Mouse (Mus musculus): ENCODE measurements at regions not wholly inside any gene's neighbourhood (a gene's known extent, or its start where the extent isn't known, plus 50 kb on each side); places are given as distances from the start of the nearest gene placed in this dataset.

DNA sequence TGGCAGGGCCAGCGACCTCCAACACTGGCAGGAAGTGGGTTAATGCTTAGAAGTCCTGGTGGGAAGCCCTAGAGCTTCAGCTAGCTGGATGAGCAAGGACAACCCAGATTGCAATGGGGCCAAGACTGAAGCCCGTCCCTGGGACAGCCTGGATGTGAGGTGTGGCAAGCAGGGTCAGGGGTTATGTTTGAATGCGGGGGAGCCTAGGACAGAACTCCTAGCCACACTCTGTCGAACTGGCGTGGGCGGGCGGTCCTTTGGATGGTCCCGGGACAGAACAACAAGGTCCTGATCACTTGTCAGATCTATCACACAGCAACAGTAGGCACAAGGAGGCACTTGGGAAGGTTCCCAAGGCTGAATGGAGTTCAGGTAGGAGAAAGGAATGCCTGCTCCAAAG, 101.1 kb upstream of the Ccnd1 start:
- DNase-seq (ENCODE audit: low spot score) = no peak

DNA sequence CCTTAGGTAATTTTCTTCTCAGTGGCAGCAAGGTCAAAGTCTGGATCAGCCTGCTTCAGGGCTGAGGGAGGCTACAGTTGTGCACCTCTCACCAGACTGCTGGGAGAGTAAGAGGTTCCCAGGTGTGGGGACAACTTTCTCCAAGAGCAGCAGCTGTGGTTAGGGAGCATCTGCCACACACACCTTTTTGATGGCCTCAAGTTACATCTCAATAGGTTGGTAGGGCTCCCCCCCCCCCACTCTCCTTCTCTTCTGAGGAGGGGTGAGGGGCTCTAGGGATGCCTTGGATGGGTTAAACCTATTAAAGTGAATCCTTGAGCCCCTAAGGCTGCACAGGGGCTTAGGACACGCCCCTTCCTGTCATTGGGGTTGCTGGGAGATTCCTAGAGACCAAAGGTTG, 94.7 kb upstream of the Ccnd1 start:
- DNase-seq (ENCODE audit: low spot score) = no peak

- no peak for DNase-seq (ENCODE audit: low spot score)
These were observed 91.5 kb upstream of the Ccnd1 start for GRCm38 (mm10) chr7:145031275-145031674.

- peak; percentile 84 for DNase-seq (ENCODE audit: low spot score)
These were observed 91.0 kb upstream of the Ccnd1 start for GRCm38 (mm10) chr7:145030635-145031141.

- DNase-seq (ENCODE audit: low spot score) = no peak
These were observed 89.9 kb upstream of the Ccnd1 start for GRCm38 (mm10) chr7:145029622-145030021.

DNA sequence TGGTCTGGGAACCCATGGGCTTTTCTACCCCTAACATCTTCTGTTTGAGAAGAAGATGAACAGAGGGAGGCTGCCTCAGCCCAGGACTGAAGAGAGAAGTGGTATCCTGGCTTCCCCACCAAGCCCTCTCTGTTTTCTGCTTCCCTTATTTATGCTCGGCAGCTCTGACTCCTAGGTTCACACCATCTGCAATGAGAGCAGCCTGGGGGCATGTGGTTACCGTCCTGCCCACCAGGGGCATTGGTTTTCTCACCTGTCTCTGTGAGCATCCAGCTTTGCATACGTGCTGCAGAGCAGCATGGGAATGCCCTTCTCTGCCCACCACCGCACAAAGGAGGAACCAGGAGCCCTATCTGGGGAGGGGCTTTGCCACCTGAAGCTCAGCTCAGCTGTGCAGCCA, 89.4 kb upstream of the Ccnd1 start:
- no peak for DNase-seq (ENCODE audit: low spot score)

- DNase-seq (ENCODE audit: low spot score) = no peak
These were observed 87.3 kb upstream of the Ccnd1 start for GRCm38 (mm10) chr7:145027061-145027460.

DNA sequence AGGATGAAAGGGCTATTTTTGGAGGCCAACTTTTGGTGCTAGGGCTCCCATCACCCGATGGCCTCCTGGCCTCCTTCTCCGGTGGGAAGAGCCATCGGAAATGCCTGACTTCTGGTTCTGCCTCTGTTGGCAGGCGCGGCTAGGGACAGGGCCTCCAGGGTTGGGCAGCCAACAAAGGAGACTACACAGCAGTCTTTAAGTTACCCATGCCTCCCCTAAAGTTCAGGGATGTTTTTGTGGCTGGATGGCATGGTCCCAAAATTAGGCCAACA, 86.2 kb upstream of the Ccnd1 start:
- no peak for DNase-seq (ENCODE audit: low spot score)

DNA sequence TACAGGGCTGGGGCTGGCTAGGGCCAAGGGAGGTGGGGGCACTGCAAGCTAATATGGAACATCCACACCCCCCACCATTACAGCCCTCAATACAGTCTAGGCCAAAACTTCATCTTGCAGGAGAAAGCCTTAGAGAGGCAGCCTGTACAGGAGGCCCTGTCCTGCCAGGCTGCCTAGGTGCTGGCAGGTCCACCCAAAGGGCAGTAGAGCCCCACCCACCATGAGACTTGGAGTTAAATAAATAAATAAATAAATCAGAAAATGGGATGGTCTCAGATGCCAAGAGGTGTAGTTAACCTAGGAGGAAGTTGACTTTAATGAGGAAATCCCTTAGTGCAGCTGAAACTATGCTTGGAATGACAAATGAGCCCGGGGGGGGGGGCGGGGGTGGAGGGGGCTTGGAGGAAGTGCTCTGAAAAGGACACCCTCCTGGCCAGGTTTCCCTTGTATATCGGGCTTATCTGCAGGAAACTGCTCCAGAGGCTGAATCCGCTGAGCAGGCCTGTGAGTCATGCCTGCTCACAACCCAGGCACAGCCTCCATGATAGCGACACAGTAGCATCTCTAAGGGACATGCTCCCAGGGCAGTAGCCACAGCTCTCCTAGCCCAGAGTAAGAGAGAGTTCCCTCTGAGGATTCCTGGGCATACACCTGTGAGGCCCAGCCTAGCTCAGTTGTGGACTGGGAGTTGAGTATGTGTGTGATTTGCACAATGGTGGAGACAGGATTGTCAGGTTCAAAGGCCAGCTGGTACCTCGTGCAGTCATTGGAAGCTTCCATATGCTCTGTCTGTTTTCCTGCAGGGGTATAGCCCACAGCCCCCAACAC, 85.7 kb upstream of the Ccnd1 start:
- DNase-seq (ENCODE audit: low spot score) = no peak

GRCm38 (mm10) chr7:145024651-145025050, 84.9 kb upstream of the Ccnd1 start:
- DNase-seq (ENCODE audit: low spot score) = no peak

DNA sequence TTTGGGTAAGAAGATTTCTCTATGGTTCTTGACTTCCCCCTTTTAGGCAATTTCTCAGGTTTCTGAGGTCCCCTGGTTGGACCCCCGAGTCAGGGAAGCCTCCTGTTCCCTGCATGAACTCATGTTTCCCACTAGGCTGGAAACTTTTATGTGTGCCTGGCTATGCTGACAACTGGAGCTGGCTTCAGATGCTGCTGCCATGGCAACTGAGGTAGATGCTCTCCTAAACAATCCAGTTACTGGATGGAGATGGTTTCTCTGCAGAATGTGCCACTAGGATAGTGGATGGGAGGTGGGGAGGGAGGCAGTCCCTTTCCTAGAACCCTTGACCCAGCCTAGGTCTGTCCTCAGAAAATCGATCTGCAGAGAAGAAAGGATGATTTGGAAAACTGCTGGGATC, 79.4 kb upstream of the Ccnd1 start:
- DNase-seq (ENCODE audit: low spot score) = no peak

DNA sequence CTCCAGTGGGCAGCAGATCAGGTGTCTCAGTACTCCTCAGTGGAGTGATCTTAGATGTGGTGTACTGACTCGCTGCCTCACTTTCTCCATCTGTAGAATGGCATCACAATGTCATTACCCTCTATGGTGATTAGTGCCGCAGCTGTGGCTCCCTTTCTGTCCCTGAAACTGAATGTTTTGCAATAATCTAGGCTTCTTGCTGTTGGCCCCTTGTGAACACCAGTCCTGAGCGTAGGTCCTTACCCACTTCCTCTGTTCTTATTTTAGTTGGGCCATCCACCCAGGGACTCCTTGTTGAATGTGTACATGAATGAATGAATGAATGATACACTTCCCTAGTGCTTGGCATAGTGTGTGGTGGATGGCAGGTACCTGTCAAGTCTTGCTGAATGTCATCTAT, 78.4 kb upstream of the Ccnd1 start:
- DNase-seq (ENCODE audit: low spot score) = no peak

GRCm38 (mm10) chr7:145015463-145016085, 75.8 kb upstream of the Ccnd1 start:
- DNase-seq (ENCODE audit: low spot score) = peak; percentile 46

GRCm38 (mm10) chr7:145010757-145011156, 71.0 kb upstream of the Ccnd1 start:
- peak; percentile 94 for DNase-seq (ENCODE audit: low spot score)

GRCm38 (mm10) chr7:145010004-145010403, 70.3 kb upstream of the Ccnd1 start:
- no peak for DNase-seq (ENCODE audit: low spot score)

- no peak for DNase-seq (ENCODE audit: low spot score)
These were observed 69.1 kb upstream of the Ccnd1 start for GRCm38 (mm10) chr7:145008662-145009333.

GRCm38 (mm10) chr7:145007216-145007615, 67.5 kb upstream of the Ccnd1 start:
- no peak for DNase-seq (ENCODE audit: low spot score)

GRCm38 (mm10) chr7:145001503-145002084, 61.9 kb upstream of the Ccnd1 start:
- DNase-seq (ENCODE audit: low spot score) = no peak

GRCm38 (mm10) chr7:144999741-145000140, 60.0 kb upstream of the Ccnd1 start:
- DNase-seq (ENCODE audit: low spot score) = no peak

DNA sequence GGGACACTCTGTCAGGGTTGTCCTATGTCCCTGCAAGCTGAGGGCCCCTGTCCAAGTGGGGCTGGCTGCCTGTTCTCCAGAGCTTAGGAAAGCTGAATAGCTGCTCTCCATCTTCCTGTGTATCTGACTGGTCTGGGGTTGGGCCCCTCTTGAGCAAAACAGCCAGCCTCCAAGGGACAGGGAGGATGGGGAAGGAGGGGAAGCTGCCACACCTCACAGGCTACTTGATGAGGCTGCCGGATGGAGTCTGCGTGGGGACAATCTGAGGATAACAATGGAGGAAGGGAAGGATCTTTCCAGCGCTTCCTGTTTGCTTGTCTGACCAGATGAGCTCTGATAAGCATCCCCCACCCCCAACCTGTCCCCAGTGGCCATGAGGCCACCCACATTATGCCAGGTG, 57.1 kb upstream of the Ccnd1 start:
- no peak for DNase-seq (ENCODE audit: low spot score)

GRCm38 (mm10) chr7:144994229-144994628, 54.5 kb upstream of the Ccnd1 start:
- DNase-seq (ENCODE audit: low spot score) = no peak

GRCm38 (mm10) chr7:144993566-144993965, 53.8 kb upstream of the Ccnd1 start:
- no peak for DNase-seq (ENCODE audit: low spot score)

DNA sequence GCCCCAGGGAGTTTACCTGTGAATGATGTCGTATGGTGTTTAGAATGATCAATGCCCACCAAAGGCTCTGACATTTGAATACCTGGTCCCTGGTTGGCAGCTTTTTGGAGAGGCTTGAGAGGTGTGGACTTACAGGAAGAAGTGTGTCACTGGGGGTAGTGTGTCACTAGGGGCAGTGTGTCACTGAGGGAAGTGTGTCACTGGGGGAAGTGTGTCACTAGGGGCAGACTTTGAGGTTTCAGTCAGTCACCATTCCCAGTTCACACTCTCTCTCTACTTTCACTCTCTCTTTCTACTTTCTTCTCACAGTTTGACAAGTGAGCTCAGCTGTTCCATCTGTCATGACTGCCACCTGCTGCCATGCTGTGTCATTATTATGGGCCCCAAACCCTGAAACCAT, 52.0 kb upstream of the Ccnd1 start:
- no peak for DNase-seq (ENCODE audit: low spot score)
